Mouse (Mus musculus): Measurements from ENCODE around the gene BC029722. TPM values are rescaled to one million over a fixed set of nuclear protein-coding genes. Genes with fewer than 3 reads are reported as not detected.

Gene BC029722
- polyA plus RNA-seq, 1 experiment from 2014 or later, result 19.7 TPM

GRCm38 (mm10) chr2:155817301-155818245, 1.7 kb downstream of the BC029722 start:
- WGBS, result 68% methylated on average over 10 of the region's 10 CpGs
- Histone ChIP-seq H3K27ac (no peak overlapping the region), H3K4me3 (peak overlapping the region; percentile 84; the same call in 1 of the 2 replicates), H3K27me3 (no peaks in the 10 kb centered on the region), H3K9me3 (no peaks in the 10 kb centered on the region), H3K9ac (no peak overlapping the region), H3K36me3 (peaks cover 26% of the 10 kb centered on the region), H3K4me1 (peaks cover 15% of the 10 kb centered on the region), H3K4me2 (peak overlapping the region; percentile 86)
- ATAC-seq (ENCODE audit: borderline replicate concordance, extremely low read depth, low FRiP score, low TSS enrichment), result no peak

- Histone ChIP-seq H3K4me3 (no peak overlapping the region), H3K27me3 (no peaks in the 10 kb centered on the region), H3K27ac (no peak overlapping the region), H3K4me2 (no peak overlapping the region), H3K9ac (no peak overlapping the region), H3K9me3 (no peaks in the 10 kb centered on the region), H3K36me3 (peaks cover 14% of the 10 kb centered on the region), H3K4me1 (peaks cover 15% of the 10 kb centered on the region)
- 95% methylated on average over 1 of the region's 1 CpGs for WGBS
- ATAC-seq (ENCODE audit: borderline replicate concordance, extremely low read depth, low FRiP score, low TSS enrichment), result no peak
Observed at GRCm38 (mm10) chr2:155816179-155816578, 3.0 kb downstream of the BC029722 start.

- 26% methylated on average over 5 of the region's 5 CpGs for WGBS
- Histone ChIP-seq H3K9me3 (no peaks in the 10 kb centered on the region), H3K9ac (no peak overlapping the region), H3K36me3 (0 out of 2 replicates have a peak, but pooled peaks cover 2% of the 10 kb centered on the region), H3K4me2 (no peak overlapping the region), H3K27ac (no peak overlapping the region), H3K27me3 (no peaks in the 10 kb centered on the region), H3K4me3 (no peak overlapping the region), H3K4me1 (peaks cover 15% of the 10 kb centered on the region)
- no peak for ATAC-seq (ENCODE audit: borderline replicate concordance, extremely low read depth, low FRiP score, low TSS enrichment)
Observed at GRCm38 (mm10) chr2:155814829-155815228, 4.4 kb downstream of the BC029722 start.

GRCm38 (mm10) chr2:155812637-155813036, 6.6 kb downstream of the BC029722 start:
- Histone ChIP-seq H3K4me2 (no peak overlapping the region), H3K27me3 (no peaks in the 10 kb centered on the region), H3K4me3 (no peak overlapping the region), H3K9me3 (no peaks in the 10 kb centered on the region), H3K4me1 (peaks cover under 1% of the 10 kb centered on the region), H3K27ac (no peak overlapping the region), H3K9ac (no peak overlapping the region), H3K36me3 (no peaks in the 10 kb centered on the region)
- WGBS, result 59% methylated on average over 4 of the region's 4 CpGs
- no peak for ATAC-seq (ENCODE audit: borderline replicate concordance, extremely low read depth, low FRiP score, low TSS enrichment)

GRCm38 (mm10) chr2:155811821-155812396, 7.3 kb downstream of the BC029722 start:
- no peak overlapping the region for H3K4me2 ChIP-seq
- no peaks in the 10 kb centered on the region for H3K36me3 ChIP-seq
- H3K27me3 ChIP-seq, result no peaks in the 10 kb centered on the region
- H3K4me3 ChIP-seq, result no peak overlapping the region
- WGBS, result 38% methylated on average over 16 of the region's 16 CpGs
- no peaks in the 10 kb centered on the region for H3K4me1 ChIP-seq
- no peak overlapping the region for H3K9ac ChIP-seq
- ATAC-seq (ENCODE audit: borderline replicate concordance, extremely low read depth, low FRiP score, low TSS enrichment), result no peak
- H3K27ac ChIP-seq, result no peak overlapping the region
- H3K9me3 ChIP-seq, result no peaks in the 10 kb centered on the region

DNA sequence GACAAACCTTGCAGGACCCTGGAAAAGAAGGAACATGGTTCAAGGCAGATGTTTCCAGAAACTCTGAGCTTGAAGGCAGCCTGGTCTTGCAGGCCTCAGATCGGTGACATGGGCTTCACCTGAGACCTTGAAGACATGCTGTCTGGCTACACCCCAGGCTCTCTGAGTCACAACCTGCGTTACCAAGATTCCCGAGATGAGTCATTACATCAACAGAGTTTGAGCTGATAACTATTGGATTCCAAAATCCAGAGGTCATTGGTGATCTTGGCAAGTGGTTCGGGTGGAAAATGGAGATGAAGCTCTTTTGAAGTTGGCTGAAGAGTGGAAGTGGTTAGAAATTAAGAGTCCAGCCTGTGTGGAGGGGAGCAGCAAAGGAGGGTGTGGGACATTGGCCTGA, 9.6 kb downstream of the BC029722 start:
- H3K4me2 ChIP-seq, result no peak overlapping the region
- no peaks in the 10 kb centered on the region for H3K27me3 ChIP-seq
- WGBS, result 70% methylated on average over 4 of the region's 4 CpGs
- no peak overlapping the region for H3K9ac ChIP-seq
- no peak for ATAC-seq (ENCODE audit: borderline replicate concordance, extremely low read depth, low FRiP score, low TSS enrichment)
- no peaks in the 10 kb centered on the region for H3K36me3 ChIP-seq
- no peak overlapping the region for H3K4me3 ChIP-seq
- H3K27ac ChIP-seq, result no peak overlapping the region
- H3K9me3 ChIP-seq, result no peaks in the 10 kb centered on the region
- H3K4me1 ChIP-seq, result no peaks in the 10 kb centered on the region

DNA sequence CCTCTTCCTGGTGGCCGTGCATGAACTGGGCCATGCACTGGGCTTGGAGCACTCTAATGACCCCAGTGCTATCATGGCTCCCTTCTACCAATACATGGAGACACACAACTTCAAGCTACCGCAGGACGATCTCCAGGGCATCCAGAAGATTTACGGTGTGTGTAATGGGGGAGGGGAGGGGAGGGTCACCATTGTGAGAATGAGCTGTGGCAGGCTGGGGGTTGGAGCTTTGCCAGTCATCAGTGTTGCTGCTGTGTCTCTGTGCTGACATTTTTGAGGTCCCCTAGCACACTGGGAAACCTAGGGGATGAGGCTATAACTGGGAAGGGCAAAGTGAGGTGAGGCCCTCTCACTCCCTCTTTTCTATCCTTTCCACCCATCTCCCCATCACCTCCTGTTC, 11.8 kb downstream of the BC029722 start:
- Histone ChIP-seq H3K27ac (no peak overlapping the region), H3K27me3 (no peaks in the 10 kb centered on the region), H3K9me3 (no peaks in the 10 kb centered on the region), H3K4me2 (no peak overlapping the region), H3K36me3 (no peaks in the 10 kb centered on the region), H3K4me1 (no peaks in the 10 kb centered on the region), H3K9ac (no peak overlapping the region), H3K4me3 (no peak overlapping the region)
- 44% methylated on average over 4 of the region's 4 CpGs for WGBS
- ATAC-seq (ENCODE audit: borderline replicate concordance, extremely low read depth, low FRiP score, low TSS enrichment), result no peak

GRCm38 (mm10) chr2:155806548-155806947, 12.7 kb downstream of the BC029722 start:
- Histone ChIP-seq H3K27me3 (no peaks in the 10 kb centered on the region), H3K27ac (no peak overlapping the region), H3K9ac (no peak overlapping the region), H3K9me3 (no peaks in the 10 kb centered on the region), H3K4me1 (no peaks in the 10 kb centered on the region), H3K4me2 (no peak overlapping the region), H3K4me3 (no peak overlapping the region), H3K36me3 (no peaks in the 10 kb centered on the region)
- WGBS, result 45% methylated on average over 5 of the region's 5 CpGs
- ATAC-seq (ENCODE audit: borderline replicate concordance, extremely low read depth, low FRiP score, low TSS enrichment), result no peak

- Histone ChIP-seq H3K4me1 (no peaks in the 10 kb centered on the region), H3K27me3 (no peaks in the 10 kb centered on the region), H3K9ac (no peak overlapping the region), H3K36me3 (no peaks in the 10 kb centered on the region), H3K4me2 (no peak overlapping the region), H3K27ac (no peak overlapping the region), H3K4me3 (no peak overlapping the region), H3K9me3 (no peaks in the 10 kb centered on the region)
- ATAC-seq (ENCODE audit: borderline replicate concordance, extremely low read depth, low FRiP score, low TSS enrichment), result no peak
- 75% methylated on average over 6 of the region's 6 CpGs for WGBS
Observed at GRCm38 (mm10) chr2:155805925-155806255, 13.3 kb downstream of the BC029722 start.

DNA sequence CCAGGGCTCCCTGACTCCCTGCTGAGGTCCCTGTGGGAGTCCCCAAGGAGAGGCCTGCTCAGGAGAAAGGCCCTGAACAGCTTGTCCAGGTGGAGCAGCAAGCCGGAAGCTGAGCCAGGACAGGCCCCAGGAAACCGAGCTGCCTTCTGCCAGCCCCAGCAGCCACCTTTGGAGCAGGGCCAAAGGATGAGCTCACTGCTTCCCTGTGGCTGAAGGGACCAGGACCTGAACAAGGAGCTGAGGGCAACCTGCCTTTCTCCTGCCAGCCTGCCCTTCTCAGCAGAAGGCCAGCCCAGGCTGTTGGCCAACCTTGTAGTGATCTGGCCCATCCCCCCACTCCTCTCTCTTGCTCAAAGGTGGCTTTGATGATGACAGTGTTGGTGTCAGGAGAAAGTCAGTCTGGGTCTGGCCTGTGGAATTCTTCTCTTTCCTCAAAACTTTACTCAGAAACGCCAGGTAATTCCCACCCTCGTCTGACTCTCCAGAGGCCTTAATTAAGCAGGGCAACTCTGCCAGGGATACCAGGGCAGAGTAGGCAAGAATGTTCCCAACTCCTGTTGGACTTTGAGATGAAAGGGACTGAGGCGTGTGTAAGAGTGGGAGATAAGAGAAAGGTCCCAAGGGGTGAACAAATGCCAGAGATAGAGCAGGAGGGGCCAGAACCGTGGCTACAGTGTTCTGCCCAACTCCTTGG, 13.8 kb downstream of the BC029722 start:
- Histone ChIP-seq H3K4me2 (no peak overlapping the region), H3K9me3 (no peaks in the 10 kb centered on the region), H3K27ac (no peak overlapping the region), H3K9ac (no peak overlapping the region), H3K4me3 (no peak overlapping the region), H3K36me3 (no peaks in the 10 kb centered on the region), H3K27me3 (no peaks in the 10 kb centered on the region), H3K4me1 (no peaks in the 10 kb centered on the region)
- no peak for ATAC-seq (ENCODE audit: borderline replicate concordance, extremely low read depth, low FRiP score, low TSS enrichment)
- WGBS, result 30% methylated on average over 6 of the region's 6 CpGs

GRCm38 (mm10) chr2:155804053-155804452, 15.2 kb downstream of the BC029722 start:
- H3K9me3 ChIP-seq, result no peaks in the 10 kb centered on the region
- H3K4me3 ChIP-seq, result no peak overlapping the region
- H3K27me3 ChIP-seq, result no peaks in the 10 kb centered on the region
- H3K4me1 ChIP-seq, result no peaks in the 10 kb centered on the region
- H3K9ac ChIP-seq, result no peak overlapping the region
- H3K36me3 ChIP-seq, result no peaks in the 10 kb centered on the region
- no peak for ATAC-seq (ENCODE audit: borderline replicate concordance, extremely low read depth, low FRiP score, low TSS enrichment)
- WGBS, result 60% methylated on average over 5 of the region's 5 CpGs
- H3K4me2 ChIP-seq, result no peak overlapping the region
- no peak overlapping the region for H3K27ac ChIP-seq

GRCm38 (mm10) chr2:155802761-155803160, 16.5 kb downstream of the BC029722 start:
- Histone ChIP-seq H3K36me3 (no peaks in the 10 kb centered on the region), H3K4me2 (no peak overlapping the region), H3K4me1 (no peaks in the 10 kb centered on the region), H3K9ac (no peak overlapping the region), H3K4me3 (no peak overlapping the region), H3K27me3 (no peaks in the 10 kb centered on the region), H3K9me3 (no peaks in the 10 kb centered on the region), H3K27ac (no peak overlapping the region)
- WGBS, result 51% methylated on average over 3 of the region's 3 CpGs
- no peak for ATAC-seq (ENCODE audit: borderline replicate concordance, extremely low read depth, low FRiP score, low TSS enrichment)

Data from lung, embryonic 15.5 days (tissue).